Mouse (Mus musculus) bone marrow macrophage, adult 2 months (primary cell): ENCODE data around the gene Steap2.

Source experiments
- CTCF ChIP-seq: IDR thresholded peaks from 2 replicates; pipeline ENCODE4 v1.5.1; 2012; ENCODE audit warnings: low read depth, mild to moderate bottlenecking, low read length, moderate library complexity
- POLR2A ChIP-seq: IDR thresholded peaks from 2 replicates; pipeline ENCODE4 v1.6.1; 2012; ENCODE audit warnings: mild to moderate bottlenecking, low read depth, low read length, borderline replicate concordance

- TF ChIP-seq CTCF (no peak), POLR2A (no peak)
Measured at GRCm38 (mm10) chr5:5686973-5687372, 7.4 kb downstream of the Steap2 start.
